Mouse (Mus musculus) kidney, postnatal 25 days (tissue): Measurements from ENCODE around the gene 1700009N14Rik.

Experiments
- DNase-seq, 2 experiments: peaks; one replicate each; pipeline ENCODE4 v3.0.0; 2021; ENCODE audit warnings: mixed read lengths in 2 of 2

1700009N14Rik gene

DNA sequence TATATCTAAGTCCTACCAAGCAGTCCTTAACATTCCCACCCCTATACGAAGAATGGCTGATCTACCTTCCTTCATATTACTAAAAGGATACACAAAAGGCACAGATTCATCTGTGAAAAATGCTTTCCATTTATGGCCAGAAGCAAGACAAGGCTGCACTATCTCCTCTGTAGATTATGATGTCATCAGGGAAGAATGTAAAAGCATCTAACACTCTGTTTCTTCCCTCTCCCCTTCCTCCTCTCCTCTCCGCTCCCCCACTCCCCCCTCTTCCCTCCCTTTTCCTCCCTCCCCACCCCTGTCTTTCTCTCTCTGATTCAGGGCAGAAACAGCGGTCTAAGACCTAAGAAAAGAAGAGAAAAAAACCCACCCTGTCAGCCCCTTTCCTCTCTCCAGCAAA is at the start of gene 1700009N14Rik:
Gene 1700009N14Rik, plus strand, starts transcription at position 227 of the 400 bp plus-strand sequence.
- DNase-seq = no peak

DNA sequence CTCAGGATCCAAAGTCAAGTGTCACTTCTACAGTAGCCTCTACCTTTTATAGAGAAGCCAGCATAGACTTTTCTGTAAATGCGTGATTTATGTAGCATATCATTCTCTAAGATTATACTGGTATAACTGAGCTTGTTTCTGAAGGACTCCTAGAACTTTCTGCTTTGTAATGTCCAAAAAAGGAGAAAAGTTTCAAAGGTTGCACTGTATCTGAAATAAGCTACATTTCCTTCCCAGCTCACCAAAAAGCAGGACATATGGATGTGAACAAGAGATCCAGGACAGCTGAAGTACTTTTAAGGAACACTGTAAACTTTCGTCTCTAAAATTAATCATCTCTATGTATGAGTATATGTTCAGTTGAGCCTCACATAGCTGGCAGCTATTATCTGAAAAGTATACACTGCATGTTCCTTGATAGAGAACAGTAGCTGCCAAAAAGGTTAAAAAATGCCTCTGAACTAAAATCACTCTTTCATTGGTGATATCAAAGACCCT is 12.2 kb upstream of the 1700009N14Rik start:
- DNase-seq = no peak

DNA sequence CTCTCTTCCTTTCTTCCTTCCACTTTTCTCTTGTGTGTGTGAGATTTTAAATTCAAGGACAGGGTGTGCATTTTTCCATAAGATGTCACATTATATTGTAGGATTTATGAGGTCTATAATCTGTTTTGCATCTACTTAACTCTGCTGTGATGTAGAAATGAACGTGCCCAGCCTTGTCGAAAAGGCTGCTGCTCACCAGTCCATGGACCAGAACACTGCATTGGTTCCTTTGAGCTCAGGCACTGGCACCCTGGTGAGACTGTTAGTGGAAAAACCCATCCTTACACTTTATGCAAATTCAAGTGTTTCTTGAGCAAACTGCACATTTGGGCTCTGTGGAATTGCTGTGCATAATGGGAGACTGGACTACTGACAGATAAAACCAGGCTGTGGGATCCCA is 24.2 kb downstream of the 1700009N14Rik start:
- DNase-seq = no peak

DNA sequence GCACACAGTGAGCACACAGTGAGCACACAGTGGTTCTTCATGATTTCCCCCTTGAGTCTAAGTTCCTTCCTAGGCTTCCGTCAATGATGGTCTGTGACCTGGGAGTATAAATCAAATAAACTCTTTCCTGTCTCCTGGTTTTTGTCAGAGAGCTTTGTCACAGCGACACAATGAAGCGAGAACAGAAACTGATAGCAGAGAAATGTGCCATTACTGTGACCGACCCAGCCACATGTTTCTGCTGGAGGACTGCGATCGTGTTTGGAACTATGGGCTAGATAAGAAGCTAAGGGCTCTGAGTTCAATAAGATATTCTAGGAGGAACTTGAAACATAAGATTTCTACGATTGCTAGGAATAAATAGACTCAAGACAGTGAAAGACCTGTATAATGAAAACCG is 36.3 kb downstream of the 1700009N14Rik start:
- no peak for DNase-seq

DNA sequence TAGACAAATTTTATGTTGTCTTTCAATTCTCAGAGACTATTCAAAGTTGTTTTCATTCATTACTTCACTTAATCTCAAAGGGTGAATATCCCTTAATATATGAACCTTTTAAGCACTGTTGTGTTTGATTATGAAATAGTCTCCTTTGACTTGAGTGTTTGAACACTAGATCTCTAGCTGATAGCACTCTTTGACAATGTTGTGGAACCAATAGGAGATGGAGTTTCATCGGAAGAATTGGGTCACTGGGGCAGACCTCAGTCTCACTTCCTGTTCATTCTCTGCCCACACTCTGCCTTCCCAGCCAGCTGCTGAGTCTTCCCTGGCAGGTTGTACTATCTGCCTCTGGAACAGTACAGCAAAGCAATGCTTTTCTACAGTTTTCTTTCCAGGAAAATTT is 43.5 kb downstream of the 1700009N14Rik start:
- DNase-seq = no peak

DNA sequence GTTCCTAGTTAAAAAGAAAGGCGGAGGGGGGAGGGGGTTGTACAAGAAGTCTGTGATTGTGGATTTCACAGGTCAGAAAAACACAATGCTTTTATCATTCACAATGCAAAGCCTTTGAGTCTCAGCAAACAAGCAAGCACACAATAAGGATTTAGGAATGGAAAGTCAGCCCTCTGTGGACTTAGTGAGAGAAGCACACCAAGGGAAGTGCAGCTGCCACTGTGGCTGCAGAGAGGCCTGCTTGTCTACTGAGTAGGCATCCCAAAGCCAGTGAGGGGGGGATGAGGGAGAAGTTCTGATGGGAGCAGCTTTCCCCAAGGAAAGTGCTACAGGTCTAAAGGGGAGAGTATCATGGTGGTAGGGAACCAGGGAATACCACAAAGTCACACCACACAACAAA is 45.8 kb downstream of the 1700009N14Rik start:
- no peak for DNase-seq
